Mouse (Mus musculus) granulocyte monocyte progenitor cell, adult 5-6 weeks (primary cell): ENCODE results near the gene 1700021F05Rik. TPM values are rescaled to one million over a fixed set of nuclear protein-coding genes. Genes with fewer than 3 reads are reported as not detected.
A peak's percentile ranks its signal among the peaks of the same experiment; 100 is the strongest.

Source experiments
- ATAC-seq: replicated peaks from 2 replicates; pipeline ENCODE4 v1.8.0; 2016; ENCODE audit warnings: mild to moderate bottlenecking, moderate TSS enrichment, inconsistent platforms; ENCODE audit not compliant: poor library complexity, severe bottlenecking
- total RNA-seq, 2 experiments: library from RNA; stranded (forward) in 1 of 2; stranded (reverse) in 1 of 2; fragments of 200-712, 200-1000 nt in 1 of 2; fragments of >200 nt in 1 of 2; fragmentation: Nextera tagmentation in 1 of 2; gene quantifications; 2 replicates each; pipeline ENCODE4 v1.2.3; 2014 to 2017

Gene 1700021F05Rik
- total RNA-seq, 2 experiments from 2014 or later: 52.1 to 52.7 TPM

GRCm38 (mm10) chr10:43487441-43488010, 53.3 kb downstream of the 1700021F05Rik start:
- ATAC-seq: no peak

- ATAC-seq: peak; percentile 52; the same call in 1 of the 2 replicates
Measured at GRCm38 (mm10) chr10:43485751-43486268, 55.0 kb downstream of the 1700021F05Rik start.

- no peak for ATAC-seq
Measured at GRCm38 (mm10) chr10:43483426-43483995, 57.3 kb downstream of the 1700021F05Rik start.

GRCm38 (mm10) chr10:43482021-43482420, 58.8 kb downstream of the 1700021F05Rik start:
- ATAC-seq: no peak

- ATAC-seq: no peak
Measured at GRCm38 (mm10) chr10:43481179-43481578, 59.6 kb downstream of the 1700021F05Rik start.

- ATAC-seq: no peak
Measured at GRCm38 (mm10) chr10:43480227-43480849, 60.5 kb downstream of the 1700021F05Rik start.

- peak; percentile 88 for ATAC-seq
Measured at GRCm38 (mm10) chr10:43479436-43480157, 61.2 kb downstream of the 1700021F05Rik start.

- peak; percentile 48 for ATAC-seq
Measured at GRCm38 (mm10) chr10:43478751-43479435, 61.9 kb downstream of the 1700021F05Rik start, which contains the start of gene Bend3. TSS of gene Bend3 (plus strand) at chr10:43478831.

GRCm38 (mm10) chr10:43477865-43478681, 62.7 kb downstream of the 1700021F05Rik start:
- peak; percentile 34 for ATAC-seq

- no peak for ATAC-seq
Measured at GRCm38 (mm10) chr10:43477459-43477858, 63.3 kb downstream of the 1700021F05Rik start.

- ATAC-seq: no peak
Measured at GRCm38 (mm10) chr10:43475376-43475775, 65.4 kb downstream of the 1700021F05Rik start.

Other genes starting within 250 kb of the 1700021F05Rik start
- gene Bend3, start 62.2 kb downstream of the 1700021F05Rik start, total RNA-seq (2014; fragmentation: Nextera tagmentation): 6.5 and 13.7 TPM in 2 replicates
- gene Bend3, start 62.2 kb downstream of the 1700021F05Rik start, total RNA-seq (2017): 3.8 and 5.2 TPM in 2 replicates
- 4.8 and 4.9 TPM in 2 replicates for gene Gm9803, start 16.9 kb downstream of the 1700021F05Rik start, total RNA-seq (2014; fragmentation: Nextera tagmentation)
- 2.5 and 4.0 TPM in 2 replicates for gene Gm9803, start 16.9 kb downstream of the 1700021F05Rik start, total RNA-seq (2017)
- 279 and 288 TPM in 2 replicates for gene Cd24a, start 37.3 kb upstream of the 1700021F05Rik start, total RNA-seq (2014; fragmentation: Nextera tagmentation)
- 385 and 423 TPM in 2 replicates for gene Cd24a, start 37.3 kb upstream of the 1700021F05Rik start, total RNA-seq (2017)